Mouse (Mus musculus) gastrocnemius, postnatal 4 days (tissue): ENCODE measurements around the gene Lsm2. TPM values are rescaled to one million over a fixed set of nuclear protein-coding genes. Genes with fewer than 3 reads are reported as not detected.

Experiments
- DNase-seq, 2 experiments: peaks; one replicate each; pipeline ENCODE4 v3.0.0; 2021 to 2022; ENCODE audit warnings: low spot score in 2 of 2, mixed read lengths in 2 of 2
- total RNA-seq, 2 experiments: library from RNA; stranded (reverse); gene quantifications; 2 replicates each; pipeline ENCODE4 v1.2.3; 2021

The Lsm2 gene
- total RNA-seq, 2 experiments from 2014 or later = 31.8 to 32.4 TPM

DNA sequence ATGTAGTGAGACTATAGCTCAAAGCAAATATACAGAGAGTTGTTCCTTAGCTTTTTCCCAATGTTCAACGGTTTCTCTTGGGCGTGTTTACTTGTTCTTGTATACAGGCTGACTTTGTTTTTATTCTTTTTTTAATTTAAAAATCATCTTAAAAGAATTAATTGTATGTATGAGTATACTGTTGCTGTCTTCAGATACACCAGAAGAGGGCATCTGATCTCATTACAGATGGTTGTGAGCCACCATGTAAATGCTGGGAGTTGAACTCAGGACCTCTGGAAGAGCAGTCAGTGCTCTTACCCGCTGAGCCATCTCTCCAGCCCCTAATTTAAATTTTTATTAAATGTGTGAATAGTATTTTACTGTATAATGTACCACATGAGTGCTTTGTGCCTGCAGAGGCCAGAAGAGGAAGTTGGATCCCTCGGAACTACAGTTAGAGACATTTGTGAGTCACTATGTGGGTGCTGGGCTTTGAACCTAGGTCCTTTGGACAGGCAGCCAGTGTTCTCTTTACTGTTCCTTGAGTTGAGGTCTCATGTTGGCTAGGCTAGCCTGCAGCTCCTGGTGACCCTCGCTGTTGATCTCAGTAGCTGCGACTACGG lies 25.8 kb downstream of the Lsm2 start:
- no peak for DNase-seq

DNA sequence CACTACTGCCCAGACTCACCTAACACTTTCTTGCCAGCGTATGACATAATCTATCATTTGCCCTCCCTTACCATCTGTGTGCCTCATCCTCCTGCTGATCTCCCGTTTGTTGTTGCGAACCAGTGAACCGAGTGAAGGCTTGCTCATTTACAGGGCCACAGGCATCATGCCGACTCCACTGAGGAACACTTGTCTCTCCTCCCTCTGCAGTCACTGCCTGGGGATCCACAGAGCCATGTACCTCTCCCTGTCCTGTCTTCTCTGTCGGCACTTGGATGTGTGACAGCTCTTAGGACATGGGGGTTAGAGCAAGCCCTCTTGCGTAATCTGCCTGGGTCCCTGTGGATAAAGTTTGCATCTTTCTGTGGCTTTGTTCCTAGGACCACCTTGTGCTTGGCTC lies 27.9 kb downstream of the Lsm2 start:
- DNase-seq = no peak

DNA sequence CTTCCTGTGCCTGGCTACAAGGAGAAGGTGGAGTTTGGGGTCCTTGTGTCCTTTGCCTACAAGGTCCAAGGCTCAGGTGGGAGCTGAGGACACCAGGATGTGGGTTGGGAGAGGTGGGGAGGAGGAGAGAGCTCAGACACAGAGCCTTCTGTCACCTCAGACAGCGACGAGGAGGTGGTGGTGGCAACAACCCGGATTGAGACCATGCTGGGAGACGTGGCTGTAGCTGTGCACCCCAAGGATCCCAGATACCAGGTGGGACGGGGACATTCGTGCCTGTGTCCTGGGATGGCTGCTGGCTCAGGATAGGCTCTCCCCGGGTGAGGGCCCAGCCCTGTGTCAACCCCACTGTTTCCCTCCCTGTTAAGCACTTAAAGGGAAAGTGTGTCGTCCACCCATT lies 29.8 kb downstream of the Lsm2 start:
- DNase-seq = no peak

DNA sequence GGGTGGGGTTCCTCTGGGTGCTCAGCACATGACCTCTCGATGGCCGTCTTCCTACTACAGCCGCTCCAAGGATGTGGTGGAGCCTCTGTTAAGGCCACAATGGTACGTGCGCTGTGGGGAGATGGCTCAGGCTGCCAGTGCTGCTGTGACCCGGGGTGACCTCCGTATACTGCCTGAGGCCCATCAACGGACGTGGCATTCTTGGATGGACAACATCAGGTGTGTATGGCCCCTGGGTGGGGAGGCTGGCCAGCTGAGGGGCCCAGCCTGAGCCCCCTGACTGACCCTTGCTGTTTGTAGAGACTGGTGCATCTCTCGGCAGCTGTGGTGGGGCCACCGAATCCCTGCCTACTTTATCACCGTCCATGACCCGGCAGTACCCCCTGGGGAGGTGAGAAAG lies 30.8 kb downstream of the Lsm2 start:
- no peak for DNase-seq

DNA sequence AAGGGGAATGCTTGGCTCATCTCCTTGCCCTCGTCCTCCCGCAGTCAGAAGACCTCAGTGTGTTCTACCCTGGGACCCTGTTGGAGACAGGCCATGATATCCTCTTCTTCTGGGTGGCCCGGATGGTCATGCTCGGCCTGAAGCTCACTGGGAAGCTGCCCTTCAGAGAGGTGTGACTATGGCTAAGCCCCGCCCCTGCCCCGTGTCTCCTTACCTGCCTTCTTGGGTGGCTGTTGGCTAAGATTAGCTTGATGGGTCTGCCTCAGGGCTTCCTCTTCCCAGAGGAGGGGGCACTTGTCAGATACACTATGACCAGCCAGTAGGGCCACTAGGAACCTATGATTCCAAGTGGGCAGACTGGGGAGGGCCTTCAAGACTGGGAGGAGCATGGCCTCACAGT lies 31.6 kb downstream of the Lsm2 start:
- peak in 1 of 2 experiments; percentile 7 for DNase-seq

DNA sequence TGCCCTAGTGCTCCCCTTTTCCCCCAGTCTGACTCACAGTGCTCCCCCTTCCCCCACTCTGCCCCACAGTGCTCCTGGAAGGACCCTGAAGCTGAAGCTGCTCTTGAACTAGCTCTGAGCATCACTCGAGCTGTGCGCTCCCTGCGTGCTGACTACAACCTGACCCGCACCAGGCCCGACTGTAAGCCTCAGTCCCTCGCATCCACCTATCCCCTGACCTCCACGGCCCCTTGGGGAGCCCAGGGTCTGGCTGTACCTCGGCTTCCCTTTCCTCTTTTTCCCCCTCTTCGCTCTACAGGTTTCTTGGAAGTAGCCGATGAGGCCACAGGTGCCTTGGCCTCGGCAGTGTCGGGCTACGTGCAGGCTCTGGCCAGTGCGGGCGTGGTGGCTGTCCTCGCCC lies 33.6 kb downstream of the Lsm2 start:
- no peak for DNase-seq

DNA sequence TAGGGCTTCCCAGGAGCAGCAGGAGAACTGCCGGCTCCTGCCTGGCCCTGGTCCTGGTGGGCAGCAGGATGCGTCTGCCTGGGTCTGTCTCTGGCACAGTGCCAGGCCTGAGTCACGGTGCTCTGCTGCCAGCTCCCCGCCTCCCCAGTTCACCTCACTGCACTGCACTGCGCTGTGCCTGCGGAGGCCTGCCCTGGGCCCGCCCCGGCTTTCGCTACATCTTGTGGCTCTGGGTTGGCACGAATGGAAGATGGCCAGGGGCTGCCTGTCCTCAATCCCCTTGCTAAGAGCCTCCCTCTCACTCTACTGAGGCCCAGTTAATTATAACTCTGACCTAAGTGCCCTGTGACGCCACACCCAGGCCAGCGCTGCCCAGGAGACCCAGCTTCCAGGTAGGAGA lies 34.7 kb downstream of the Lsm2 start, which contains the start of gene Vwa7:
Gene Vwa7, plus strand, starts transcription at position 204 of the 400 bp plus-strand sequence.
- no peak for DNase-seq

DNA sequence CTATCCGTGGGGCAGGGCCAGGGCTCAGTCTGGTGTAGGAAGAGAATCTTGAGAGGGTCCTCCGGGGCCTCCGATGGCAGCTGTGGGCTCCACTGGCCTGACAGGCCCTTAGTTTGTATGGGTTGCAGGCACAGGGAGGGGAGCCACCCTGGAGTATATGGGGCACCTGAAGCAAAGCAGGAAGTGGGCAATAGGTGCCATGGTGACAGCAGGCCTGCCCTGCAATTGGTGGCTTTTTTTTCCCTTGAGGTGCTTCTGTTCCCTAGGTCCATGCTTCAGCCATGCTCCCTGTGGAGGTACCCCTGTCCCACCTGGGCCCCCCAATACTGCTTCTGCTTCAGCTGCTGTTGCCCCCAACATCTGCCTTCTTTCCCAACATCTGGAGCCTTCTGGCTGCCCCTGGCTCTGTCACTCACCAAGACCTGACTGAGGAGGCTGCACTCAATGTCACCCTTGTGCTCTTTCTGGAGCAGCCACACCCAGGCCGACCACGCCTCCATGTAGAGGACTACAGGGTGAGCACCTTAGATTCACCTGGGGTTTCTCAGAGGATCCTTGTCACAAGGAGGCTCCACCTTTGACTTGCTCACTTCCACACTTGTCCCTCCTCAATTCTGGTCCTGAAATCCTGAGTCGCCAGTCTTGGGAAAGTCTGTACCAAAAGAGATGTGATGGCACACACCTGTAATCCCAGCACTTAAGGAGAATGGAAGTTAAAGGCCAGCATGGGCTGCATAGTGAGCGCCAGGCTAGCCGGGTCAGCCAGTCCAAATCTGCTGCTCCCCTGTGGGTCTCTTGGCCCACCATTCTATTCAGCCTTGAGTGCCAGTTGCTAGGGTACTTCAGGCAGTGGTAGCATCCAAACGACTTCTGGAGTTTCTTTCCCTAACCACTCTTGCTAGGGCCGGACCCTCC lies 35.4 kb downstream of the Lsm2 start:
- DNase-seq = no peak

DNA sequence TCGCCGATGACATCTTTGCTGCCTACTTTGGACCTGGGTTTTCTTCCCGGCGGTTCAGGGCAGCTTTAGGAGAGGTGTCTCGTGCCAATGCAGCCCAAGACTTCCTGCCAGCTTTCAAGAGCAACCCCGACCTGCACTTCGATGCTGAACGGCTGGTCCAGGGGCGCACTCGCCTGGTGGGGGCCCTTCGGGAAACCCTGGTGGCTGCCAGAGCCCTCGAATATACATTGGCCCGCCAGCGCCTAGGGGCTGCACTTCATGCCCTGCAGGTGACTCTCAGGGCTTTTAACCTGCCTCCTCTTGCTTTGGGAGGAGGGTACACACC lies 36.0 kb downstream of the Lsm2 start:
- DNase-seq = no peak

DNA sequence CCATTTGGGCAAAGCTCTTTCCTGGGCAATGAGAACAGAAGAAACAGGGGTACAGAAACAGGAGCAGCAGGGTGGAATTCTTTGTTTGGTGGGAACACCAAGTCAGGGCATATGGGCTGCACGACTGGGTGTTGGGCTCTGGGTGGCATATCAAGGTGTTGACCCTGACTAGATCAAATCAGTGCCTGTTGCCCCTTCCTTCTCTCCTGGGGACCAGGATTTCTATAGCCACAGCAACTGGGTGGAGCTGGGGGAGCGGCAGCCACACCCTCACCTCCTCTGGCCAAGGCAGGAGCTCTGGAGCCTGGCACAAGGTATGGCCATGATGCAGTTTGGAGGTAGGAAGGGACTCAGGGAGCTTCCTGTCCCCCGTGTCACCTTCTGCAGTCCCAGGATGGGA lies 36.5 kb downstream of the Lsm2 start:
- DNase-seq = no peak

DNA sequence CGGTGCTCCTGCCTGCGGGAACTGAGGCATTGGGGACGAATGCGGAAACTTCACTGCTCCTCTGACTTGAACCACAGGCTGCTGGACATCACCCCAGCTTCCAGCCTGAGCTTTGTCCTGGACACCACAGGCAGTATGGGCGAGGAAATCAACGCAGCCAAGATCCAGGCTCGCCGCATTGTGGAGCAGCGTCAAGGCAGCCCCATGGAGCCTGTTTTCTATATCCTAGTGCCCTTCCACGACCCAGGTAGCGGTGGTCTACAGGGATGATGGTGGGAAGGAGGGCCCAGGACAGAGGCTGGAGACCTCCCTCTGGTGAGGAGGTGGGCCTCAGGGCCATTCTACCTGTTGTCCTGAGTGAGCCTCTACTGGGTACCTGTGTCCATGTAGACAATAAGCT lies 38.2 kb downstream of the Lsm2 start:
- no peak for DNase-seq

DNA sequence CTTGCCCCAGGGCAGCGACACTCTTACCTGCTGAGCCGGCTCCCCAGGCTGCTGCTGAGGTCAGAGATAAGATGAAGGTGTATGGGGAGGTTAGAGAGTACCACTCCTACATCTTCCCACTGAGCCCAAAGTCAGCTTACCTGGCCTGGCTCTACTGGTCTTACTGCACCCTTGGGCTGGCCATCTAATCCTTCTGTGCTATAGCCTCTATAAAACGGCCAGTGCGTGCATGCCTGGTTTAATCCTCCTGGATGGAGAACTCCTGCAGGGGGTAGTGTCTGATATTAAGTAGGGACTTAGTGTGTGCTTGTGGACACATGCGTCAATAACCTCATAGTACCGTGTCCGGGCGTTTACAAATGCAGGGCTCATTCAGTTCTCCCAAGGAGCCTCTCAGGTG lies 38.9 kb downstream of the Lsm2 start:
- DNase-seq = no peak

DNA sequence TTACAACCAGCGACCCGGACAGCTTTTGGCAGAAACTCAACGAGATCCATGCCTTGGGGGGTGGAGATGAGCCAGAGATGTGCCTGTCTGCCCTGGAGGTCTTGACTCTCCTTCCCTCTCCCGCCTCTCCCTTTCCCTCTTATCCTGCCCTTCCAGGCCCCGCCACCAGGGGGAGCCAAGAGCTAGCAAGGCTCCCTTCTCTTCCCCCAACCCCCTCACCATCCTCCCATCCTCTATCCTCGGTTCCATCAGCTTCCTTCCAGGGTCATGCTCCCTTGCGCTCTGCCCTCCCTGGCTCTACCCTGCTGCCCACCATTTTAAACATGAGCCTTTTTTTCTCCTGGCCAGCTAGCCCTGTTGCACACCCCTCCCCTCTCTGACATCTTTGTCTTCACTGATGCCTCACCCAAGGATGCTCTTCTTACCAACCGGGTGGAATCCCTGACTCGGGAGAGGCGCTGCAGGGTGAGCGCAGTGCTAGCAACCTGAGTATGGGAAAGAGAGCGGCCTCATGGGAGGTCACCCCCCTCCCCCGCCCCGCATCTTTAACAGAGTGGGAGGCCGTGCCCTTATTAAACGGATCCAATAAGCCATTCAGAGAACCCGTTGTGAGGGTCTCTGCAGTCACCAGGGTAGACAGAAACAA lies 39.6 kb downstream of the Lsm2 start:
- DNase-seq = peak; percentile 90 to 93

DNA sequence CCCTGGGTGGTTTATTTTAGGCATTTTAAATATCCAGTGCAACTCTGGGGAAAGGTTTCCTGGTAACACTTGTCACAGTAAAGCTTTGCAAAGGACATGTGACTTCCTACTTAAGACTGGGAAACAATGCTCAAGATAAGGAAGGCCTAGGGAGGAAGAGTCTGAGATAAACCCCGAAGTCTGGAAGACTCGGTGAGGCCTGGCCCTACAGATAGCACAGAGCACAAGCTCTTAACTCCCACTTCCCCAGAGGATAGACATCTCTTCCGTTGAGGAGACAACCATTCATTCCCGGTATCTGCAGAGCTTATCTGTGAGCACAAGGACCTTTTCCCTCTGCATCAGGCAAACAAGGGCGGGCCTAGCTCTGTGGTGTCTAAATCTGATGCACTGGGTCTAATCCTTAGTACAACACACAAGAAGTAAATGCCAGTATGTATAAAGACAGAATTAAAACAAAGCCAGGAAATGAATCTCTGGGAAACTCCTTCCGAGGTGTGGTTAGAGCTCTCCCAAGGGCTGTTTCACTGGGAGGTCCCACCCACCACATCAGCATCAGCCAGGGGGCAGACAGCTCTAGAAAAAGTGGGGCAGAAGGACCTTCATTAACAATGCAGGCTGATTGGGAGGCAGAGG lies 40.3 kb downstream of the Lsm2 start:
- DNase-seq = no peak

DNA sequence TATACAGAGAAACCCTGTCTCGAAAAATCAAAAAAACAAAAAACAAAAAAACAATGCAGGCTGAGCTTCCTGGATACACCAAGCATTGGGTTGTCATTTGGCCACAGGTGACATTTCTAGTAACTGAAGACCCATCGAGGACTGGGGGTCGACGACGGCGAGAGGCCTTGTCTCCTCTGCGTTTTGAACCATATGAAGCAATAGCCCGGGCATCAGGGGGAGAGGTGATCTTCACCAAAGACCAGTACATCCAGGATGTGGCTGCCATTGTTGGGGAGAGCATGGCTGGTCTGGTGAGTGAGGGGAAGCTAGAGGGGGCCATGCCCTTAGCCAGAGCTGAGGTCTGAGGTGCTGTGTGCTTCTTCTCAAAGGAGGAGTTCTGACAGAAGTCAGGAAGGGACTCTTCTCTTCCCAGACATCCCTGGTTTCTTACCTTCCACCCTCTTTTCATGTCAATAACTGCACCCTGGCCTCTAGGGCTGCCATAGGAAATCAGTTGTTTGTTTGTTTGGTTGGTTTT lies 40.9 kb downstream of the Lsm2 start:
- peak in 1 of 2 experiments; percentile 9 for DNase-seq

DNA sequence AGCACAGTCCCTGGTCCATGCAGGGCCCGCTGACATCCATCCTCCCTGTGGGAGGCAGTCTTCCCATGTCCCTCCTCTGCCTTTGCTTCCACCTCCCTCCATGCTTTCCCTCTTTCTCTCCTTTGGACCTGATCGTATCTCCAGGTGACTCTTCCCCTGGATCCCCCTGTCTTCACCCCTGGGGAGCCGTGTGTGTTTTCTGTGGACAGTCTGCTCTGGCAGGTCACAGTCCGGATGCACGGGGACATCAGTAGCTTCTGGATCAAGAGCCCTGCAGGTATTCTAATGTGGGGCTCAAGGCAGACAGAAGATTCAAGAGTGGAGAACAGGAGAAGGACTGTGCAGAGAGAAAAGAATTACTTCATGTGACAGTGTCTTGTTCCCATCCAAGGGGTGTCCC lies 41.6 kb downstream of the Lsm2 start:
- no peak for DNase-seq

DNA sequence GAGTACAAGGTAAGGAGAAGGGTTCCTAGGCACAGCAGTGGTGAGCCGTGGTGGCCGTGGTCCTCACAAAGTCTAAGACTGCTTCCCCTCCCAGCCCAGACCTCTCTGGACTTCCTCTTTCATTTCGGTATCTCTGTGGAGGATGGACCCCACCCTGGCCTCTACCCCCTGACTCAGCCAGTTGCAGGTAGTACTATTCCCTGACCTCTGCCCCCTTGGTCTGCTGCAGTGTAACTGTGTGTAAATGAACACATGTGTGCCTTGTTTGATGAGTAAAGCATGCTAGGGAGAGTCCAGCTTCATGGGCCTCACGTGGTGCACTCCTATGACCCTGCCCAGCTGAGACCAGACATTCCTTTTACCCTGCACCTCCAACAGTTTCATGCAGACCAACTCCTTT lies 42.1 kb downstream of the Lsm2 start:
- DNase-seq = no peak

DNA sequence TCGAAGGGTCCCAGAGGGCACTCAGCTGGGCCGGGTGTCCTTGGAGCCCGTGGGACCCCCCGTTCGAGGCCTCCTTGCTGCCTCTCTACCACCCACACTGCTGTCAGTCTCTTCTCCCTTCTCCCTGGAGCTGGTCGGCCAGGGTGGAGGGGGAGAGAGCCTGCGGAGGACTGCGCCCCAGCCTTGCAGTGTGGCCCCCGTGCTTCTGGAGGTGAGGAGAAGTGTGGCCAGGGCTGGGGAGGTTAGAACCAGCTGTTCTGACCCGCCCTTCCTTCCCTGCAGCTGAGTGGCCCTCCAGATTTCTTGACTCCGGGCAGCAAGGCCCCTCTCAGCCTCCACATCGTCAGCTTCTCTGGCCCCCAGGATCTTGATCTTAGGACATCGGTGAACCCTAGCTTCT lies 42.6 kb downstream of the Lsm2 start:
- DNase-seq = no peak

DNA sequence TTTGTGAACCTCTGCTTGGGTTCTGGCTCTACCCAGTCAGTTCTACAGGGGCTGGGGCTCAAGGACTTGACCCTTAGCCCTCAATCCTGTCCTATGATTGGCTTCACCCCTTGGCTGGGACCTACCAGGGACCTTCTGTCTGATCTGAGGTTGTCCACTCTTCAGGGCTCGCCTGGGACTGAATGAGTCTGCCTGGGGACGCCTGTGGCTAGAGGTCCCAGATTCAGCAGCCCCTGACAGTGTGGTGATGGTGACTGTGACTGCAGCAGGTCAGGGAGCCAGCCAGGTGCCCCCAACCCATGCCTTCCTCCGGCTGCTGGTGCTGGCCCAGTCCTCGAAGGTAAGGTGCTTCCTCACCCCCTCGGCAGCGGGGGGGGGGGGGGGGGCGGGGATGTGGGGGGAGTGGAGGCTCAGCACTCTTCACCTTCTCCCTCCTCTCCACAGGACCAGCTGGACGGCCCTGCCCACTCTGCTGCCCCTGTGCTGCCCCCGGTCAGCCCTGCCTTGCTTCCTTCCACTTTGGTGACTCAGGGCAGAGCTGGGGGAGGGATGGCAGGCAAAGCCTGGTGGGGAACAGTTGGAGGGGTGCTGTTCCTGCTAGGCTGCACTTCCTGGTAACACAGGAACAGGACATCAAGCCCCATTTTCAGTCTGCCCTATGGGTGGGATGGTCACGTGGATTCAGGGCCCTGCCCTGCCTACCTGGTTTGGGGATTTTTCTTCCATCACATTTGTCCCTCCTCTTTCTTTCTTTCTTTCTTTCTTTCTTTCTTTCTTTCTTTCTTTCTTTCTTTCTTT lies 43.2 kb downstream of the Lsm2 start:
- DNase-seq = no peak

DNA sequence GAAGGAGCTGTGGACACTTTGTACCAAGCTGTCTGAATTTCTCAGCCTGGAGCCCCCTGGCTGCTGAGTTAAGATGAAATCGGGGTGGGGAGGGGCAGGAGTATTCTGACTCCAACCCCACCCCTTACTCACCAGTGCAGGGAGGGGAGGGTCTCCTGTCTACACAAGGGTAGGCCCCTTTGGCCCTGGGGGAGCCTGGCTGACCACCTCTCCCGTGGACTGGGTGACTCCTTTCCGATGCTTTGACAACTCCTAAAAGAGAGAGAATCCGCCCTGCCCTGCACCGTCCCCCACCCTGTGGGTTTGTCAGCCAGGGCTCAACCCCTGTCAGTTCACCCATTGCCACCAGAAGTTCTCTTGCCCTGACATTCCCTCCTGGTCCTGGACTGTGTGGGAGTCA lies 44.5 kb downstream of the Lsm2 start:
- no peak for DNase-seq
